Mouse (Mus musculus): ENCODE data around the gene Endou.

- TF ChIP-seq POLR2A (IDR thresholded peaks at IDR 0.05; ENCODE audit: borderline replicate concordance, low read depth, low read length) (no peak), CTCF (IDR thresholded peaks at IDR 0.05; ENCODE audit: low read depth, low read length) (no peak)
Observed at GRCm38 (mm10) chr15:97747486-97747885, 16.3 kb upstream of the Endou start.

Measured in bone marrow macrophage, adult 2 months (primary cell).